ENCODE assay signal across 28 mouse cellular contexts in genomic region chr1:71990936-71991335, GRCm38 (mm10).
"Had no signal": no experiment of that assay in that cellular context is flagged by ENCODE, and none has a peak within 500 bp of the region (broad histone marks: within the 10 kb centered on the region; RNA-seq: fewer than 3 reads in every experiment).

No protein-coding gene starts in this region.

- H3K9ac ChIP-seq: embryonic facial prominence, embryonic 12.5 days; embryonic facial prominence, embryonic 13.5 days; embryonic facial prominence, embryonic 15.5 days; forebrain, embryonic 12.5 days; forebrain, embryonic 13.5 days; forebrain, embryonic 15.5 days; forebrain, postnatal 0 days had no signal

- H3K36me3 ChIP-seq: embryonic facial prominence, embryonic 10.5 days; embryonic facial prominence, embryonic 12.5 days; embryonic facial prominence, embryonic 13.5 days; embryonic facial prominence, embryonic 15.5 days; forebrain, embryonic 10.5 days; forebrain, embryonic 12.5 days; forebrain, embryonic 15.5 days had no signal

- H3K27ac ChIP-seq: embryonic facial prominence, embryonic 10.5 days; embryonic facial prominence, embryonic 12.5 days; embryonic facial prominence, embryonic 13.5 days; embryonic facial prominence, embryonic 15.5 days; forebrain, embryonic 10.5 days; forebrain, embryonic 12.5 days; forebrain, embryonic 13.5 days; forebrain, embryonic 15.5 days; gastrocnemius, adult 2 months; heart, adult 2 months had no signal

- H3K4me2 ChIP-seq: embryonic facial prominence, embryonic 12.5 days; embryonic facial prominence, embryonic 13.5 days; embryonic facial prominence, embryonic 15.5 days; forebrain, embryonic 12.5 days; forebrain, embryonic 13.5 days; forebrain, embryonic 15.5 days had no signal

- H3K4me1 ChIP-seq: embryonic facial prominence, embryonic 13.5 days; embryonic facial prominence, embryonic 15.5 days; forebrain, embryonic 12.5 days; forebrain, embryonic 13.5 days; forebrain, embryonic 15.5 days had no signal

- H3K4me3 ChIP-seq: embryonic facial prominence, embryonic 10.5 days; embryonic facial prominence, embryonic 12.5 days; embryonic facial prominence, embryonic 13.5 days; embryonic facial prominence, embryonic 15.5 days; erythroblast, embryonic 14.5 days; forebrain, embryonic 10.5 days; forebrain, embryonic 12.5 days; forebrain, embryonic 13.5 days; forebrain, embryonic 15.5 days; gastrocnemius, adult 2 months; heart, adult 2 months had no signal

- ATAC-seq: forebrain, embryonic 13.5 days; forebrain, embryonic 14.5 days; forebrain, embryonic 15.5 days; forebrain, embryonic 16.5 days; forebrain, postnatal 0 days had no signal

- DNase-seq: cerebellum, adult 2 months; cerebellum, adult 8-10 months; cerebellum, adult 9-10 months; cerebellum, adult 9-11 months; cerebellum, postnatal 10 days; cerebellum, postnatal 14 days; cerebellum, postnatal 25 days; cerebellum, postnatal 36 days; embryo, embryonic 11 days; forebrain, postnatal 0 days; gastrocnemius, adult 2 months; gastrocnemius, postnatal 10 days; gastrocnemius, postnatal 14 days; gastrocnemius, postnatal 25 days; gastrocnemius, postnatal 36 days; heart, adult 18-20 months; heart, adult 2 months had no signal

- H3K27me3 ChIP-seq: embryonic facial prominence, embryonic 12.5 days; embryonic facial prominence, embryonic 13.5 days; embryonic facial prominence, embryonic 15.5 days; forebrain, embryonic 12.5 days; forebrain, embryonic 13.5 days; forebrain, embryonic 15.5 days had no signal

- H3K9me3 ChIP-seq: embryonic facial prominence, embryonic 10.5 days; embryonic facial prominence, embryonic 12.5 days; embryonic facial prominence, embryonic 13.5 days; embryonic facial prominence, embryonic 15.5 days; forebrain, embryonic 10.5 days; forebrain, embryonic 12.5 days; forebrain, embryonic 13.5 days; forebrain, embryonic 15.5 days had no signal
